Mouse (Mus musculus) limb, embryonic 13.5 days (tissue): ENCODE measurements around the gene Gpd2. TPM values are rescaled to one million over a fixed set of nuclear protein-coding genes. Genes with fewer than 3 reads are reported as not detected.

ENCODE experiments used
- ATAC-seq: fragments of 200-750 bp; cut with Nextera tagmentation; 2 replicates; pipeline ENCODE4 v1.8.0; 2017; ENCODE audit warnings: low read depth, moderate number of reproducible peaks, moderate TSS enrichment; ENCODE audit not compliant: low FRiP score
- H3K27ac ChIP-seq: fragments of 300-500 bp; sonication (generic); 2 replicates; pipeline ENCODE4 v1.5.1; 2015; ENCODE audit warnings: inconsistent platforms, mild to moderate bottlenecking, moderate library complexity
- H3K27me3 ChIP-seq: fragments of 300-500 bp; sonication (generic); 2 replicates; pipeline ENCODE4 v1.6.1; 2015; ENCODE audit warnings: mild to moderate bottlenecking, inconsistent platforms
- H3K36me3 ChIP-seq: fragments of 300-500 bp; sonication (generic); 2 replicates; pipeline ENCODE4 v1.6.1; 2015; ENCODE audit warnings: inconsistent platforms, mild to moderate bottlenecking, moderate library complexity
- H3K4me1 ChIP-seq: fragments of 300-500 bp; sonication (generic); 2 replicates; pipeline ENCODE4 v1.6.1; 2015; ENCODE audit warnings: inconsistent platforms
- H3K4me2 ChIP-seq: fragments of 300-500 bp; sonication (generic); replicated peaks from 2 replicates; pipeline ENCODE4 v1.6.1; 2015; ENCODE audit warnings: inconsistent platforms, mild to moderate bottlenecking, moderate library complexity
- H3K4me3 ChIP-seq: fragments of 300-500 bp; sonication (generic); 2 replicates; pipeline ENCODE4 v1.5.1; 2015; ENCODE audit warnings: moderate library complexity, mild to moderate bottlenecking, inconsistent platforms
- H3K9ac ChIP-seq: fragments of 300-500 bp; sonication (generic); 2 replicates; pipeline ENCODE4 v1.6.1; 2015; ENCODE audit warnings: mild to moderate bottlenecking, inconsistent platforms
- H3K9me3 ChIP-seq: fragments of 300-500 bp; sonication (generic); 2 replicates; pipeline ENCODE4 v1.6.1; 2016; ENCODE audit warnings: inconsistent platforms
- WGBS: fragments of 180-500 bp; shearing (Covaris S2); methylation state at CpG from one replicate; pipeline ENCODE4 v1.1.7; 2015; 5-methylcytosine and 5-hydroxymethylcytosine counted together
- polyA plus RNA-seq: library from polyadenylated mRNA; unstranded; fragments of >200 nt; fragmentation: Nextera tagmentation; extraction: Ambion mirVana; gene quantifications from 2 replicates; pipeline ENCODE4 v1.2.1, GENCODE M21; 2015

The Gpd2 gene
- polyA plus RNA-seq, 1 experiment from 2014 or later, result 14.3 TPM

- Histone ChIP-seq H3K4me3 (no peak overlapping the region), H3K9me3 (peaks cover 2% of the 10 kb centered on the region; the same call in 1 of the 2 replicates), H3K36me3 (no peaks in the 10 kb centered on the region), H3K27ac (no peak overlapping the region), H3K4me2 (no peak overlapping the region), H3K9ac (no peak overlapping the region), H3K27me3 (no peaks in the 10 kb centered on the region), H3K4me1 (no peaks in the 10 kb centered on the region)
- WGBS, result 79% methylated on average over 1 of the region's 1 CpGs
- ATAC-seq, result no peak
Measured at GRCm38 (mm10) chr2:57416711-57417110, 179.3 kb downstream of the Gpd2 start.

Other genes starting within 250 kb of the Gpd2 start
- gene Nr4a2, start 113.6 kb upstream of the Gpd2 start, polyA plus RNA-seq, result 8.7 and 9.1 TPM in 2 replicates